Mouse (Mus musculus) c-Kit-negative CD71-positive TER-119-positive erythroid progenitor cells, embryonic 14.5 days (primary cell): ENCODE results near the gene D430041D05Rik.

Experiments used
- DNase-seq: peaks from one replicate; pipeline ENCODE4 v3.0.0-alpha.2; 2013; ENCODE audit warnings: low read depth, low spot score

Gene D430041D05Rik

DNA sequence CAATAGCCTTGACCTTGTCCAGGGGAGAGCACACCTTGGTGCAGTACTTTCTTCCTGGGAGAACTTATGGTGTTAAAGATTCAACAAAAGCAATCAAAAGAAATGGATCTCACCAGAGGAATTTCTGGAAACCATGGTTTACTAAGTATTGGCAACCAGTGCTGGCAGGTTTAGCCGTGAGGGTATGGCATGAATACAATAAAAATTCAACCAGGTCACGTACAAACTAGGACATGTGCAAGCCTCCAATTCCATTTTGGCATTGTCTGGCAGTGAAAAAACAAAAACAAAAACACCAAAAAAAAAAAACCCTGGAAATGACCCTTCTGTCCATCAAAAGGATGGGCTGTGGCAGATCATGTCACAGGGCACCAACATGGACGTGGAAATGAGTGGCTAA, 256.9 kb downstream of the D430041D05Rik start:
- no peak for DNase-seq

DNA sequence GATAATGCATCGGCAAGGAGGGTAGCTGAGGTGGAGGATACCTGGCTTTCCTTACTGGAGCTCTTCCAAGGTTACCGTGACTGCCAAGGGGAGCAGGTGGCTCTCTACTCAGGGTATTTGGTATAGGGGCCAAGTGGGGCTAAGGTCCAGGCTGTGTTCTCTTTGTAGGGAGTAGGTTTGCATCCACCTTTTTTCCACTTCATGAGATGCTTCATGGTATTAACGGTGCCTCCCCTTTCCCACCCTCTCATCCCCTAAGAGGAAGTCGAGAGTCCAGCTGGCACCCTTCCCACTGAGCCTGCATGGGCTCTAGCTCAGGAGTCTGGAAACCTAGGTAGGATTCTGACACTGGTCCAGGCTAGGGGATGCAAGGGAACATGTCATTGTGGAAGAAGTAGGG, 257.5 kb downstream of the D430041D05Rik start:
- DNase-seq = no peak

DNA sequence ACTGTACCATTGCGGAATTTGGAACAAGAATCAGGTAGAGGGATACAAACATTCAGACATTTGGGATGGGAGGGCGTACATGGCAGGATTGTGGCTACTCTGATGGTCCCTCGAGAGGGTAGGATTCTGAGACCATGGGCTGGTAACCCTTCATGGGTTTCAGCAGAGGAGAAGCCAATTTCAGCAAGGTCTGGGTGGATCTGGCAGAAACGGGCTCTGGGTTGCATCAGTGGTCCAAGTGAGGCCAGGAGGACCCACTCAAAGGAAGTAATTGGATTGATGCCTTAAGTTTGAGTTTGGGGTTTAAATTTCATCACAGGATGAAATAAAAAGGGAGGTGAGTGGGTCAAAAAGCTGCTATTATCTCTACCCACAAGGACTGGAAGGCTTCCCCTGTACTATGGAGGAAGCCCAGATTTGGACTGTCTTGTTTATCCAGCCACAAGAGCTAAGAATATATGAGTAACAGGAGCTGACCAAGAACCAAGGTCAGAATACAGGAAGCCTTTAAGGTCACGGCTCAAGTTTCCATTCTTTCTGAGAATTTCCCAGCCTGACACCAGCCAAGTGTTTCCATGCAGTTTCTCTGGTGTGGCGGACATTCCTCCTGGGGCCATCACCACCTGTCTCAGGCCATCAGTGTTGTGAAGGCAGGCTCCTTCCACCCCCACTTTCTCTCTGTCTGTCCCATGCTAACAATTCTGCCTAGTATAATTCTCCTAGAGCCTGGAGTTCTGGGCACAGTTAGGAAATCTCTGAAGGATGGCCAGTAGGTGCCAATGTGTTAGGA, 260.0 kb downstream of the D430041D05Rik start:
- DNase-seq = no peak

DNA sequence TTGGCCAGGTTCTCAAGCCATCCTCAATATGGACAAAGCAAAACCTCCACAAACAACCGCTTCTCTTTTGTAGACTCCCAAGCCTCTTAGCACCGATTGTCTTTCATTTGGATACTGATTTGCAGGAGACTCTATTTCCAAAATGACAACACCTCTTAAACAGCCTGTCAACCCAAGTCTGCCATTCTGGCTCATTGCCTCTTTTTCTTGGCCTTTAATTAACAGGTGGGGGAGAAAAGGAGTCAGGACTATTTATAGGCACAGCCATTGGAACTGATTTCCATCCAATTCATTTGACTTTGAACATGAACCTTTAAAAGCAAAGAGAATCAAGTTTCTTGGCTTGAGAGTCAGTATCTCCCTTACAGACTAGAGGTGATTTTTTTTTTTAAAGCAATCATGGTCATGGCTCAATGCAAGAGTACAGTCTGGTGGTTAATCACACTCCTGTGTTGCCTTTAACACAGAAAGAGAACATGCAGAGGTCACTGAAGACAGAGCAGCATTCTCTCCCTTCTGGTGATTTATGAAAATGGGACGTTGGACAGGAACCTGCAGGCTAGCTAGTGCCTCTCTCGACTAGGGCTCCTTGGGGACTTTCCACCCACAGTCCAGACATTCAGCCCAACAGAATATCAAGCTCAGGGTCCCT, 262.8 kb downstream of the D430041D05Rik start:
- DNase-seq = no peak

DNA sequence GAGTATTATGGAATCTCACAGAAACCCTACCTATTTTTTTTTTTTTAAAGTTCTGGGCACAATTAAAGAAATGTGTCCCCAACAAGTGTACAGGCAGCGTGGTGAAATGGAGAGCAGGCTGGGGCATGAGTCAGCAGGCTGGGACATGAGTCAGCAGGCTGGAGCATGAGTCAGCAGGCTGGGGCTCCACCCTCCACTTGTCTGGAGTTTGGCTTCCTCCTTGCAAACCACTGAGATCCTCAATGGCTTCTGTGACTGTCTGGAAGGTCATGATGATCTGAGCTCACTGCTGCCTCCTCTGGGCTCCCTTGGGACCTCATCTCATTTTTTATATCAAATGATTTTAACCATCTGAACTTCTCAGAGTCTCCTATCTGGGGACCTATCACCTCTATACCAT, 264.8 kb downstream of the D430041D05Rik start:
- peak; percentile 63 for DNase-seq

DNA sequence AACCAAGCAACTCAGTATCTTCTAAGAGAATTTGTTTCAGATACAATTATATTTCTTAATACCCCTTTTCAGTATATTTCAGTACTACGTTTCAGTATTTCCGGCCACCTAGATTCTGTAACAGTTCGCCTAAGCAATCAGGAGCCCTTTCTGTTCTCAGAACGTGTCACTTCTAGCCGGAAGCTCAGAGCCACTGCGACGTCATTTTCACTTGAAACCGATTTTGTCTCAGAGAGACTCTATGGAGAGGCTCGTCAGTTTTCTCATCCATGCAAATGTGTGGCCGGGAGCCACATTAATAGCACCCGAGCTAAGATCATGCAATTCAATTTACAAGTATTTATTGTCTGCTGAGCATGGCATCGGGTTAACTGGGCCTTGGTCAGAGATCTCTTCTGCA, 266.8 kb downstream of the D430041D05Rik start:
- no peak for DNase-seq

DNA sequence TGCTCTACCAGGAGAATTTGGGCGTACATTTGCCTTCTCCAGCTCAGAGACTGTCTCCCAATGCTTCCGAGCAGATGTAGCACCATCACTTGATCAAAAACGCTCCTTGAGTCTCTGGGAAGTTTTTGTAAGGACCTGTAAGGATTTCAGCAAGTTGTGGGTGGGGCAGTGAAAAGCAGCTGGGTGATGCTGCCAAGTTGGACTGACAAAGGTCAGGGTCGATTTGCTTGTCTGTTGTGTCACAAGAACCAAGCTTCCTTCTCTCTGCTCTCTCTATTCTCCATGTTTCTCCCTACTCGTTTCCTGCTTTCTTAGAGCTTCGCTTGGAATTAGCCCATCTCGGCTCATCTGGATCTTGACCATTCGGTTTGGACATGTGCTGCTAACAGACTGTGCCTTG, 268.7 kb downstream of the D430041D05Rik start:
- DNase-seq = no peak

DNA sequence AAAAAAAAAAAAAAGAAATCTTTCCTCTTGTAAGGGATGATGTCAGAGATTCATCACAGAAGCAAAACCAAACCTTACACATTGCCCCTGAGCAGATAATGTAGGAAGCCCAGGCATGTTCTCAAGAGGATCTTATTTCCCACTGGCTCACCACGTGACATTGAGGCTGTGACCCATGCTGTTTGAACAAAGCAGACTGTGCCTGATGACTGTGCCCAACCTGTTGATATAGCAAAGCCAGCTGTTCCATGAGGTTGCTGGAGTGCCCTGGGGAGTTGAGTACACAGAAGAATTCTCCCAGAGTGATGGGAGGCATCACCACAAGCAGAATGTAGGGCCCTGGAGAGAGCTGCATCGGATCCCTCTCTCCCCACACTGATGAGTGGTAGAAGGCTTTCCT, 274.9 kb downstream of the D430041D05Rik start:
- DNase-seq = no peak

DNA sequence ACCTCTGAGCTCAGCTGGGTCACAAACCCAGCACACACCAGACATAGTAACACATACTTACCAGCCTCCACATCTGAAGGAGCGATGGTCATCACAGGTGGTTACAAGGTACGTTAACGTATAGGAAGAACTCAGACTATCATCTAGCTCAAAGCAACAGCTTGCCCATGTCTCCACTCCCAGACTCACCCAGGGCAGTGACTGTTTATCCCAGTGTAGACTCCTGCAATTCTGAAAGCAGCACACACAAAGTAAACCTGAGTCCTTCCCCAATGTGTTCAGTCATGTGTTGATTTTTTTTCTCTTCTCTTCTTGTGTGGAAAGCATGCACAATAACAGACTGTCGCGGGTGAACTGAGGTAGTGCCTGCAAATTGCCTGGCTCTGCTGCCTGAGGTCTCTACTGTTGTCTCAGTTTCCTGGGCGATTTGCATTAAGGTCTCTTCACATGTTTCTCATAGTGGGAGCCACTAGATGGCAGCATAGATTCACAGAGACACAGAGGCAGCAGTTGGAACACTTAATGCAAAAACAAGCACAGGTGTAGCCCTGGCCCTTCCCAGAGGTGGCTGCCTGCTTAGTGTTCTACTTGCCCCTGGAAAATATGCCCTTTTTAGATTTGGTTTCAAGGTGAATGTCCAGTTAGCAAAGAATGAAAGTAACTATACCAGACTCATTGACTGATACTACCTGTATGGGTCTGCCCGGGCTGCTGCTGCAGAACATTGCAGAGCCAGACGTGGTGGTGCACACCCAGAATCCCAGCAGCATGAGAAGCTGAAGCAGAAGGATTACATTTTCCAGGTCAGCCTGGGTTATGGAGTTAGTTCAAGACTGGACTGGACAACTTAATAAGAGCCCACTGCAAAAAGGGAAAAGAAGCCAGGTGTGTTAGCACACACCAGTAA, 276.4 kb downstream of the D430041D05Rik start:
- peak; percentile 72 for DNase-seq

DNA sequence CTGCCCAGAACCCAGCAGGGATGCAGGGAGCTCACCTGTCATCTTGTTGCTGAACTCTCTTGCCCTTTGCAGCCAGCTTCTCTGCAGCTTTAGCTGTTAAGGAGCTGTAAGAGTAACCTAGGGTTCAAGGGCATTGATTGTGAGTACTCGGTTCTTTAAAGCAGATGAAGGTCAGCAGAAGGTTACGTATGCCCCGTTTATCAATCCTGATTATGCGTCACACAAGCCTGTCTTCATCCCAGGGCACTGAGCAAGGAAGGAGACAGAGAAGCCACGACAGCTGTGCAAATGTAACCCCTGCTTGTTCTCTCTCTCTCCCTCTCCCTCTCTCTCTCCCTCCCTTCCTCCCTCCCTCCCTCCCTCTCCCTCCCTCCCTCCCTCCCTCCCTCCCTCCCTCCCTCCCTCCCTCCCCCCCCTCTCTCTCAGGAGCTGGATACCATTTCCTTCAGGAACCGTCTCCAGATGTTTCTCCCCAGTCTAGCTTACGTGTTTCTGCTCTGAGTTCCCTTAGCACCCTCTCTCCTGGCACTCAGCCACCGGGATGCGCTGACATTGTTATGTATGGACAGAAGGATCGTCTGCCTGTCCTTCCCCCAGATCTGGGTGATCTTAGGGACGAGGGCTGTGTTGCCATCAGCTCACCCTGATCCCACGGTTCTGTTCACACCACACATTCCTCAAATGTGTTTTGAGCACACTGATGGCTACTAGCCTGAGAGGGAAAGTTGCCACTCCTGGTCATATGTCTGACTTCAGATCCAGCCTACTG, 277.6 kb downstream of the D430041D05Rik start:
- DNase-seq = no peak

DNA sequence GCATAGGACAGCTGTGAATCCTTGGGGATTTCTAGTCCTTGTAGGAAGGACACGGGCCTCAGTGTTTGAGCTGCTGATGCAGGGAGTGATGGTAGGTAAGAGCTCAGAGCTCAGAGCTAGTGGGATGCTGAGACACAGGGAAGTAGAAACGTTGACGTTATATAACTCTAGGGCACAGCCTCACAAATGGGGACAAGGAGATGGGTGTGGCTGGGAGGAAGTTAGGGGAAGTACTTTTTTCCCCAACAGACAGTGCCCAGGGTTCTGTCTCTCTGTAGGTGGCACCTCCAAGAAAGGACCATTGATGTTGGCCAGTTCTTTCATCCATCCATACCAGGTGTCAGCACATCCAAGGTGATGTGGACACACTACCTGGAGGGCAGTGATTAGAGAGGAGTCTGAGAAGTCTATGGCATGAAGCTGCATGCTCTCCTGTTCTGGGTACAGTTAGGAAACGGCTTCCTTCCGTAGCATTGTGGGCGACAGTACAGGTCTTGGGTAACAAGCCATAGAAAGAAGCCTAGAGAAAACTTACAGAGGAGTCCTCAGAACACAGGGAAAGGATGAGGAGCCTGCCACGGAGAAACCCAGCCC, 278.4 kb downstream of the D430041D05Rik start:
- DNase-seq = no peak

DNA sequence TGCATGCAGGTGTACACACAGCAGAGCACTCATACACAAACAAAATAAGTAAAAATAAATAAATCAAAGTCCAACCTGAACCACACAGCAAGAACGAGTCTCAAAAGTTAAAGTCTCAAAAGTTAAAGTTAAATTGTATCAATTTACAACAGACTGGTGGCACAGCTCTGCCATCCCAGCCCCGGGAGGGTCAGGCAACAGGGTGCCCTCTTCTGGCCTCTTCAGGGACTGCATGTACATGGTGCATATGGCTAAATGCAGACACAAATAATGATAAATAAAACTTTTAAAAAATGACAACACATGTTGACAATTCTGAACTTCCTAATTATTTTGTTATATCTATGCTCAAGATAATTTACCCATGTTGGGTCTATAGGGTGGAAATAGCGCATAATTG, 279.8 kb downstream of the D430041D05Rik start:
- DNase-seq = peak; percentile 35

DNA sequence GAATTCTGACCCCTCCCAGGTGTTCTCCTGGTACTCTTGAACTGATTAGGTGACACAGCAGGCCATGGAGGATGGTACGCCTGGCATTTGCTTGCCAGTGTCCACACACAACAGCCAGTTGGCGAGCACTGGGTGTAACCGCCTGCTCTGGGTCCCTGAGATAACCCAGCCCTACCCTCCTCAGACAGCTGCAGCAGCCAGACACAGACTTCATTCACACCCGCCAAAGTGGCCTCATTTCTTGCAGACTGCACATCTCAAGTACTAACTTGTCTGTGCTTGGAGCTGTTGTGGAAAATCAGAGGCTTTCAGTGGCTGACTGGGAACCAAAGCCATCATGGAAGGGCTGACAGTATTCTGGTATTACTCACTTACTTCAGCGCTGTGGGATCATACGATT, 280.6 kb downstream of the D430041D05Rik start:
- peak; percentile 68 for DNase-seq

DNA sequence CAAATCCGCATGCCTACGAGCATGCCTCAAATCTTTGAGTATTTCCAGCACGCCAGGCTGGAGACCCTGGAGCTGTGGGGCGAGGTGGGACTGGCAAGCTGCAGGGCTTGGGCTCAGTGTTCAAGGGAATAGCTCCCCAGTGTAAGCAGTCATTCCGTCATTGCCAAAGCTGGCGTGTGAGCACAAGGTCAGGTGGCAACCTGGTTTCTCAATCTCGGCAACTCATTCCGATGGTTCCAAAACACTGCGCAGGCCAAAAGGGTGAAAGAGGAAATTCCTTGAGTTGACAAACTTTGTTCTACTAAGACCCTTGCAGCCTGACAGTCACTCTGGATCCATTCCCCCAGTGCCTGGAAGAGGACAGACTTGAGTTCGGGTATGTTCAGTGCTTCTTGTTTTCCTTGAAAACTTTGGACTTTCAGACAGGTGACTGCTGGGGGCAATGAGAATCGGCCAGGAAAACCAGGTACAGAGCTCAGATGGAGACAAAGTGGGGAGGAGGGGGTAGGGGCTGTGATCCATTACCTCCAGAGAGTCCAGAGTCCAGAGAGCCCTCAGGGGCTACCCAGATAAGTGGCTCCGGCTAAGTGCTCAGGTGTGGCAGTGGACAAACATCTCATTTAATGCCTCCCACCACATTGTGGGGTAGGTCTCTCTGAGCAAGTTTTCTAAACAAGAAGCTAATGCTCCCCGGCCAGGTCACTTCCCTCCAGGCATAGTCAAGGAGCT, 281.8 kb downstream of the D430041D05Rik start:
- DNase-seq = no peak

DNA sequence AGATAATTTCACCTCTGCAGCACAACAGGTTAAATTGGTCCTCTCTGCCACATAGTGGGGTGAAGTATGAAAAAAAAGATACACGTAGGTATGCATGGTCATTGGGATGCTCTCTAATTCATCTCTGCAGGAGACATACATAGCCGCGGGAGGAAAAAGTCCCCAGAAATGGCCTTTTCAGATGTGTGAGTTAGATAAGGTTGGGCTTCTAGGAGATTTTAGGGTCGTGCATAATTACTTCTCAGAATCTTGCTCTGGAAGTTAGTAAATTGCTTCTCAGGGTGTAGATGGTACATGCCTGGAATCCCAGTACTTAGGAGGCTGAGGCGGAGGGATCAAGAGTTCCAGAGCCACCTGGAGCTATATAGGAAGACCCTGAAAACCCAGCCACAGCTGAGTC, 286.7 kb downstream of the D430041D05Rik start:
- DNase-seq = no peak

DNA sequence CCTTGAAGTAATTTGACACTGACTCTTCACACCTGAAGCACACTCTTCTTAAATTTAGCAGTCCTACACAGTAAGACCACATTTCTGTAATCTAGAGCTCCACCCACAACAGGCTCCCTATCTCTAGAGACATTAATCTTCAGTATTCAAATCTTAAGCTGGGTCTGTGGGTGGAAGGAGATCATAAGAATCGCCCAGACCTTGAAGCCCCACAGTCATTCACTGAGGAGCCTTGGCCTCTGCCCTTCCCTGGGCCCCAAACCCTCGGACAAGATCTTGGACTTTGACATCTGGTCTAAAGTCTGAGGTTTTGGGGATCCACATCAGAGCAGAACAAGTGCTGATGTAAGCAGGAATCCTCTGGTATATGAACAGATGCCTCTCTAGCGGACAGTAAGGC, 287.3 kb downstream of the D430041D05Rik start:
- peak; percentile 50 for DNase-seq

DNA sequence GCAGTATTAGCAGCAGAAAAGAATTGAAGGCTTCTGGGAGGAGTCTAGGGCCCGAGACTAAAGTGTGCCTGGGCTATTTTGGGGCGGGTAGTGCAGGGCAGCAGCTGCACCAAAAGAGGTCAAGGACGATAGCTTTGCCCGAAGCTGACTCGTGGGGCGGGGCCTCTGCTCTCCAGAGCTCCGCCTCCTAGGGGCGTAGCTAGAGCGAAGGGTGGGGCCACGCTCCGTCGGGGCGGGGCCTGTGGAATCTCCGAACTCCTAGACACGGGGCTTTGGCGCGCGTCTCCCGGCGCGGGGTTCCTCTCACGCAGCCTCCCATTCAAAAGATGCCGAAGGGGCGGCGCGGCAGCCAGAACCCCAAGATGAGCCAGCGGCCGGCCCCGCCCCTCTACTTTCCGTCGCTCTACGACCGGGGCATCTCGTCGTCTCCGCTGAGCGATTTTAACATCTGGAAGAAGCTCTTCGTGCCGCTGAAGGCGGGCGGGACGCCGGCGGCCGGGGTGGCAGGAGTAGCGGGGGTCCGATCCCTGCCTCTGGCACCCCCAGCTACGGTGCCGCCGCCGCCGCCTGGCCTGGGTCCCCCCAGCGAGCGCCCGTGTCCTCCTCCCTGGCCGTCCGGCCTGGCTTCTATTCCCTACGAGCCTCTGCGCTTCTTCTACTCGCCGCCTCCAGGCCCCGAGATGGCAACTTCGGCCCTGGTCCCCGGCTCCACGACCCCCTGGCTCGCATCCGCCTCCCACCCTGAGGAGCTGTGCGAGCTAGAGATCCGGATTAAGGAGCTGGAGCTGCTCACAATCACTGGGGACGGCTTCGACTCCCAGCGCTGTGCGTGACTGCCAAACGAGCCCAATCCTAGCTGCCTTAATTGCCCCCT, 288.1 kb downstream of the D430041D05Rik start, which contains the start of gene A930018P22Rik:
Gene A930018P22Rik (plus strand): TSS at position 265 of the 874 bp plus-strand sequence.
- DNase-seq = peak; percentile 99

DNA sequence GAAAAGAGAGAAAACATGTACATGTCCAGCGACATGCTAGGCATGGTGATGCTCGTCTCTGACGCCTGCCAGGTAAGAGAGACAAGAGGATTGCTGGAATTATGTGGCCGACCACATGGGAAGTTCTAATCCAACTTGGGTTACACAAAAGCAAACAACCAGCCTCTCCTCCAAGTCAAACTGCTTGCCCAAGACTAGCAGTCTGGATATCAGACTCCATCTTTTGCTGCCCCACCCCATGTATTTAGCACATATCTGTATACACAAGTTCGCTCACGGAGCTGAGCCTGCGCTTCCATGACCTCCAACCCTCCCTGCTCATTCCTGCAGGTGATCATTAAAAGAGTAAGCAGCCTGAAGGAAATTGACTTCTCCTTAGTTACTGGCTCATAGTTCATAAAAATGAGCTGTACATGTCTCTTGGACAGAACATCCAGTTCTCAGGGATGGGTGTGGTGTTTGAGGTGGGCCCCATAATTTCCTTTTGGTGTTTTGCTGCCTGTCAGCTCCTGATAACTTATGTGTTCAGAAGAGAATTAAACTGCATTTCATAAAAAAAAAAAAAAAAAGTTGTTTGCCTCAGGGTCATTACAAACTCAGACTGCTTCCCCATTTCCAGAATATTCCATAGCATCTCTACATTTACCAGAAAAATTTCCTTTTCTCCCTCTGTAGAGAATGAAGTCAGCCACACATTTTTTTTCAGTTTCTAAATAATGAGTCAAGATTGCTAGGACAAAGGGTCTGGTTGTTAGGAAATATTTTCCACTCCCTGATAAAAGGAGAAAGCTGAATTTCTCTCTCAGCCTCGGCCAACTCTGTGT, 288.9 kb downstream of the D430041D05Rik start:
- DNase-seq = peak; percentile 80
